Mouse (Mus musculus): ENCODE data around the gene Sfxn2.

- TF ChIP-seq CTCF (IDR thresholded peaks at IDR 0.05; ENCODE audit: extremely low read depth, insufficient read length, insufficient replicate concordance, low read depth, low read length) = no peak
- TF ChIP-seq POLR2A (IDR thresholded peaks at IDR 0.05; ENCODE audit: low read depth, low read length) = no peak
These were observed 29.2 kb downstream of the Sfxn2 start for GRCm38 (mm10) chr19:46602406-46602805.
